Mouse (Mus musculus) midbrain, embryonic 14.5 days (tissue): ENCODE measurements at regions not wholly inside any gene's neighbourhood (a gene's known extent, or its start where the extent isn't known, plus 50 kb on each side); places are given as distances from the start of the nearest gene placed in this dataset.

ENCODE experiments used
- ATAC-seq: fragments of 200-750 bp; cut with Nextera tagmentation; 2 replicates; pipeline ENCODE4 v1.8.0; 2017; ENCODE audit warnings: moderate number of reproducible peaks, moderate library complexity; ENCODE audit not compliant: low FRiP score, low TSS enrichment
- DNase-seq: peaks from one replicate; pipeline ENCODE4 v3.0.0-alpha.2; 2015
- H3K27ac ChIP-seq: fragments of 300-500 bp; sonication (generic); replicated peaks from 2 replicates; pipeline ENCODE4 v1.5.1; 2014; ENCODE audit warnings: mild to moderate bottlenecking, low read depth, low read length, moderate library complexity
- H3K27me3 ChIP-seq: fragments of 300-500 bp; sonication (generic); 2 replicates; pipeline ENCODE4 v1.6.1; 2014; ENCODE audit warnings: low read length, control low read depth, mixed read lengths; ENCODE audit not compliant: control insufficient read depth, insufficient read depth
- H3K36me3 ChIP-seq: fragments of 300-500 bp; sonication (generic); 2 replicates; pipeline ENCODE4 v1.6.1; 2014; ENCODE audit warnings: low read length, control low read depth; ENCODE audit not compliant: control insufficient read depth, insufficient read depth
- H3K4me1 ChIP-seq: fragments of 300-500 bp; sonication (generic); 2 replicates; pipeline ENCODE4 v1.6.1; 2014; ENCODE audit warnings: mild to moderate bottlenecking, antibody characterized with exemption, low read length, control low read depth; ENCODE audit not compliant: control insufficient read depth, insufficient read depth
- H3K4me2 ChIP-seq: fragments of 300-500 bp; sonication (generic); 2 replicates; pipeline ENCODE4 v1.6.1; 2014; ENCODE audit warnings: mild to moderate bottlenecking, low read length, moderate library complexity
- H3K4me3 ChIP-seq: fragments of 300-500 bp; sonication (generic); replicated peaks from 2 replicates; pipeline ENCODE4 v1.5.1; 2014; ENCODE audit warnings: low read depth, low read length
- H3K9ac ChIP-seq: fragments of 300-500 bp; sonication (generic); replicated peaks from 2 replicates; pipeline ENCODE4 v1.6.1; 2014; ENCODE audit warnings: mild to moderate bottlenecking, low read length, moderate library complexity
- H3K9me3 ChIP-seq: fragments of 300-500 bp; sonication (generic); 2 replicates; pipeline ENCODE4 v1.6.1; 2016; ENCODE audit warnings: low read length, control low read depth, mixed read lengths; ENCODE audit not compliant: control insufficient read depth
- WGBS: fragments of 180-500 bp; shearing (Covaris S2); extraction: QIAGEN DNeasy Blood & Tissue Kit; methylation state at CpG from one replicate; pipeline ENCODE4 v1.1.7; 2014; 5-methylcytosine and 5-hydroxymethylcytosine counted together

DNA sequence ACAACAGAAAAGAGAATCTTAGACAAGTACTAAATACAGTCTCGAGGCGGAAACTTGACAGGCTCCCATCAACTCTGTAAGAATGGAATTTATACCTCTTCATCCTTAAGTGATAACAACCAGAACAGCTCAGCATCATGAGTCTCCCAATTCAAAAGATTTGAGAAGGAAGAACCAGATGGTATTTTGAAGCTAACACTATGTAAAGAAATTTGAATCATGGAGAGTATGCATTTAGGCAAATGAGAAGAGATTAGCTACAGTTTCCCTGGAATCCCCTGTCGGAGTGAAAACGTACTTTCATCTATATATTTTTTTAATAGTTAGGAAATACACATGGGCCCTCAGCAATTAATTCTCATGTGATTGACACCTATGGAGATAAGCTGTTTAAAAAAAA, 140.9 kb downstream of the Nrip1 start:
- ATAC-seq (no peak), DNase-seq (no peak)
- WGBS: 85% methylated on average over 4 of the region's 4 CpGs
- Histone ChIP-seq H3K27ac (no peak overlapping the region), H3K4me2 (no peak overlapping the region), H3K4me3 (no peak overlapping the region), H3K9me3 (no peaks in the 10 kb centered on the region), H3K4me1 (no peaks in the 10 kb centered on the region), H3K9ac (no peak overlapping the region), H3K27me3 (no peaks in the 10 kb centered on the region), H3K36me3 (no peaks in the 10 kb centered on the region)

DNA sequence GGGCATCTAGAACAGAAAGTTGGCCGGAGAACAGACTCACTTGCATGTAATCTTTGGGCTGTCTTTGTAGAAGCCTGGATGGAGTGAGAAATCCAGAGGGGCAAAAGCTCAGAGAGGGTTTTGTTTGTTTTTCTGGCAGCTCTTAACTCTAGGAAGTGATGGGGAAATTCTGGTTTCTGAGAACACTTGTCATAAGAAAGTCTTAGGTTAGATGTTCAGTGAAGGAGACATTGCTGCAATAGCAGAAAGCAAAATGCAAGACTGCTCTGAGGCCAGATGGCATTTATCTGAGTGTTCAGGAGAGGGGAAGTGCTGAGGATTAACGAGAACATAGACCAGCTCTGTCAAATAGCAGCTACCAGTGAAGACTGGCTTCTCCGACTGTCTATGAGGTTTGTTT, 141.5 kb downstream of the Nrip1 start:
- Histone ChIP-seq H3K36me3 (no peaks in the 10 kb centered on the region), H3K4me1 (no peaks in the 10 kb centered on the region), H3K4me3 (no peak overlapping the region), H3K27ac (no peak overlapping the region), H3K27me3 (no peaks in the 10 kb centered on the region), H3K9me3 (no peaks in the 10 kb centered on the region), H3K9ac (no peak overlapping the region), H3K4me2 (no peak overlapping the region)
- DNase-seq (no peak), ATAC-seq (no peak)
- 78% methylated on average over 3 of the region's 3 CpGs for WGBS

DNA sequence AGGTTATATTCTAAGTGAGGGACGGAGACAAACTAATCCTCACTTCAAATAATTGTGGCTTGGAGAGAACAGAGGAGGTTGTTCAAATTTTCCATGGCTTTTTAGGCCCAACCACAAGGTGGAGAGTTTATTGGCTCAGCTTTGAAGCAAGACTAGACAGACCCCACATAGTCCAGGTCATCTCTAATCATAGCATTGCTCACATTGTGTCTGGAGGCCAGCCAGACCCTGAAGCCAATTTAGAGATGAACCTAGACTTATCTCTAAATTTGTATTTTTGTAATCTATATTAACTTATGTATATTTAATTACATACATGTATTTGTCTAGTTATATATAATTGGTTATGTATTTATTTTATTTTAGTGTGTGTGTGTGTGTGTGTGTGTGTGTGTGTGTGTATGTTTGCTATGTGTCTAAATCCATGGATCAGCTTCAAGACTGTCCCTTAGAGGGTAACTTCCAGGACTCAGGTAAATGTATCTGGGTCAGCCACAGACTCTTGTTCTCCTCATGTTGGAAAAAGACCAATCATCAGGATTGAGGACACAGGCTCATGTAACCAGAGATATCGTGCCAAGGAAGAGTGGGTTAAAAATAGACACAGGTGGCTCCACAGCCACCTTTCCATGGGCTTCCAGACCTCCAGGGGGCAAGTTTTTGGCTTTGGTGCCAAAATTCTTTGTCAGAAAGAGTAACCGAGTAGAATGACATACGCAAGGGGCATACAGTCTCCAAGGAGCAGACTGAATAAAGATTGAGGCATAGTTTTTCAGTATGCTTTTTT, 142.9 kb downstream of the Nrip1 start:
- DNase-seq (no peak), ATAC-seq (no peak)
- no peak overlapping the region for H3K27ac ChIP-seq
- H3K36me3 ChIP-seq: no peaks in the 10 kb centered on the region
- no peak overlapping the region for H3K4me2 ChIP-seq
- H3K9me3 ChIP-seq: no peaks in the 10 kb centered on the region
- H3K4me3 ChIP-seq: no peak overlapping the region
- 92% methylated on average over 4 of the region's 4 CpGs for WGBS
- H3K4me1 ChIP-seq: no peaks in the 10 kb centered on the region
- no peaks in the 10 kb centered on the region for H3K27me3 ChIP-seq
- no peak overlapping the region for H3K9ac ChIP-seq

DNA sequence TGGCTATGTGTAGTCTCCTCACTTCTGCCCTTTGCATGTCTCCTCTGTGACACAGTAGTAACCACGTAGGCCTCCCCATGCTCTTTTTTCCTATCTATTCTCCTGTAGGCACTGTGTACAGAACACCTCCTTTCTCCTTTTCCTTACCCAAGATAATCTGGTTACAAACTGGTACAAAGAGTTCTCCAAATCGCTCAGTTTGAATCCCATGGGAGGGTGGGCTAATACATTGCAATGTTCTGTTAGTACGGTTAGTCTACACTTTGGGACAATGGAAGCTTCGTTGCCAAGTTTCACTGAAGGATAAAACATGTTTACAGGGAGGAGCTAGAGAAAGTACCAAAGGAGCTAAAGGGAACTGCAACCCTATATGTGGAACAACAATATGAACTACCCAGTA, 145.2 kb downstream of the Nrip1 start:
- DNase-seq (no peak), ATAC-seq (no peak)
- no peaks in the 10 kb centered on the region for H3K36me3 ChIP-seq
- no peak overlapping the region for H3K4me2 ChIP-seq
- no peaks in the 10 kb centered on the region for H3K9me3 ChIP-seq
- no peaks in the 10 kb centered on the region for H3K27me3 ChIP-seq
- H3K9ac ChIP-seq: no peak overlapping the region
- 83% methylated on average over 4 of the region's 4 CpGs for WGBS
- no peak overlapping the region for H3K27ac ChIP-seq
- no peak overlapping the region for H3K4me3 ChIP-seq
- H3K4me1 ChIP-seq: no peaks in the 10 kb centered on the region

DNA sequence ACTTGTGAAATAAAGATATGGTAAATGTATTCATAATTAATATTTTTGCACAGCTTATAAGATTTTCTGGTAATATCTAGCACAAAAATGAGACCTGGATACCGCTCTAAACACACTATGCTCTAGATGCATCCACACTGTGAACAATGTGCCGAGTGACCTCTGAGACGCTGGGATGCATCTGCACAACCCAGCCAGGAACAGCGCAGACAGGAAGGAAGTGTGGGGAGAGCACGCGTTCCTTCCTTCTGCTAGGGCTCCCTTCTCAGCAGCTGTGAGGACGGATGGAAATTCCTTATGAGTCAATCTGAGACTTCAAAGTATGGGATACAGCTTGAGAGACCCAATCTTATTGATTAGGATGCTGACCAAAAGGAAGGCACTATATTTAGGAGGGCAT, 147.2 kb downstream of the Nrip1 start:
- H3K36me3 ChIP-seq: no peaks in the 10 kb centered on the region
- H3K4me3 ChIP-seq: no peak overlapping the region
- DNase-seq: no peak
- ATAC-seq: no peak
- no peak overlapping the region for H3K27ac ChIP-seq
- no peak overlapping the region for H3K9ac ChIP-seq
- no peaks in the 10 kb centered on the region for H3K4me1 ChIP-seq
- WGBS: 93% methylated on average over 7 of the region's 7 CpGs
- no peaks in the 10 kb centered on the region for H3K27me3 ChIP-seq
- H3K4me2 ChIP-seq: no peak overlapping the region
- H3K9me3 ChIP-seq: no peaks in the 10 kb centered on the region

DNA sequence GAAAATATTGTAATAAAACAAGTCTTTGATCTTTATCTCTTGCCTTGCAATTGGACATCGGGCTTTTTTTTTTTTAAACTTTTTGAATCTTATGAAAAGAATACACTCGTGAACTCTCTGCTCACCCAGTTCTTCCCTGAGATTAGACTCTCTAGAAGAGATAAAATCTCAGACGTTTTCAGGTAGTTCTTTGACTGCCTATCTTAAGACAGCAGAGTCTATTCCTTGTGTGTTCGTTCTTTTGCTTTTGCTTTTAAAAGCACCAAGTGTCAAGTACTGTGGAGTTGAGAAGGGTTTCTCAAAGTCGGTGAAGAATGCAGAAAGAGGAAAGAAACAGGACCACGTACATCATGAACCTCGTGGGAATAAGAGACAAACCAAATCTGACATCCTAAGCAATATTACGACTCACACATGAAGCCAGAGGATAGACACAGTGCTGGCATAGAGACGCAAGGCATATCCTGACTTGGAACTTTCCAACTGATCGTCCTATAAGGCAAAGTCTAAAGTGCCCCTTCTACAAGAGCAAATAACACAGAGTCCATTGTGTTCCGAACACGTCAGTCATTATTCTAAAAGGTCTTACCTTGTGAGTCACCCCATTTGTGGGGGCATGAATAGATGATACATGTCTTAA, 147.9 kb downstream of the Nrip1 start:
- no peak for ATAC-seq
- Histone ChIP-seq H3K9me3 (no peaks in the 10 kb centered on the region), H3K27ac (no peak overlapping the region), H3K27me3 (no peaks in the 10 kb centered on the region), H3K4me2 (no peak overlapping the region), H3K36me3 (no peaks in the 10 kb centered on the region), H3K4me1 (no peaks in the 10 kb centered on the region), H3K4me3 (no peak overlapping the region), H3K9ac (no peak overlapping the region)
- no peak for DNase-seq
- 84% methylated on average over 12 of the region's 12 CpGs for WGBS

- no peaks in the 10 kb centered on the region for H3K36me3 ChIP-seq
- 37% methylated on average over 9 of the region's 9 CpGs for WGBS
- no peaks in the 10 kb centered on the region for H3K27me3 ChIP-seq
- H3K4me3 ChIP-seq: no peak overlapping the region
- no peak overlapping the region for H3K4me2 ChIP-seq
- no peak for DNase-seq
- H3K9me3 ChIP-seq: no peaks in the 10 kb centered on the region
- H3K9ac ChIP-seq: no peak overlapping the region
- ATAC-seq: no peak
- no peak overlapping the region for H3K27ac ChIP-seq
- no peaks in the 10 kb centered on the region for H3K4me1 ChIP-seq
Measured at GRCm38 (mm10) chr16:76224901-76225586, 148.6 kb downstream of the Nrip1 start.

- no peaks in the 10 kb centered on the region for H3K36me3 ChIP-seq
- no peaks in the 10 kb centered on the region for H3K9me3 ChIP-seq
- no peak overlapping the region for H3K4me2 ChIP-seq
- no peak for ATAC-seq
- no peak for DNase-seq
- H3K27me3 ChIP-seq: no peaks in the 10 kb centered on the region
- H3K9ac ChIP-seq: no peak overlapping the region
- no peaks in the 10 kb centered on the region for H3K4me1 ChIP-seq
- no peak overlapping the region for H3K4me3 ChIP-seq
- no peak overlapping the region for H3K27ac ChIP-seq
- 89% methylated on average over 4 of the region's 4 CpGs for WGBS
Measured at GRCm38 (mm10) chr16:76223716-76224115, 149.9 kb downstream of the Nrip1 start.

DNA sequence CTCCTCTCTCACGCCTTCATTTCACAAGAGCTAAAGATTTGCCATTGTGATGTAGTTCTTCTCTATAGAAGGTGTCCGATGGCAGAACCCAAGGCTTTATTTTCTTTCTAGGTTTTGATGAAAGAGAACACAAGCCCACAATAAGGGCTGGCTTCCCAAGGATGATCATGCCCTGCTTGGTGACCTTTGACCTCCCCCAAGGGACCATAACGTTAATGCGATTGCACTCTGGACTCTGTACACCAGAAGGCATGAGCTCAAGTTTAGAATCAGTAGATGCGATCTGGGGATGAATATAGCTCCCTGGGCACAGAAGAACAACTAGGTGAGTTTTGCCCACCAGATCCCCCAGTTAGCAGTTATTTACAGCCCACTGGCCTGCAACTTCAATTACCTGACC, 150.7 kb downstream of the Nrip1 start:
- H3K4me1 ChIP-seq: no peaks in the 10 kb centered on the region
- no peak overlapping the region for H3K9ac ChIP-seq
- H3K4me2 ChIP-seq: no peak overlapping the region
- no peaks in the 10 kb centered on the region for H3K27me3 ChIP-seq
- ATAC-seq: no peak
- H3K36me3 ChIP-seq: no peaks in the 10 kb centered on the region
- DNase-seq: no peak
- 69% methylated on average over 5 of the region's 5 CpGs for WGBS
- H3K9me3 ChIP-seq: no peaks in the 10 kb centered on the region
- H3K27ac ChIP-seq: no peak overlapping the region
- H3K4me3 ChIP-seq: no peak overlapping the region
